Mouse (Mus musculus) E14TG2a.4 (cell line): ENCODE results near the gene Adgrl3.

Experiments
- CTCF ChIP-seq: conservative IDR thresholded peaks from 2 replicates; pipeline ENCODE4 v1.5.1; 2014; ENCODE audit warnings: low read length
- NANOG ChIP-seq: IDR thresholded peaks from 2 replicates; pipeline ENCODE4 v1.6.1; 2014; ENCODE audit warnings: borderline replicate concordance, low read length, mixed read lengths

GRCm38 (mm10) chr5:81518720-81519496 lies 499.0 kb downstream of the Adgrl3 start:
- TF ChIP-seq CTCF: no peak
- no peak for TF ChIP-seq NANOG
